Comparison of ENCODE assay signal across 8 mouse cellular contexts in the genomic region with DNA sequence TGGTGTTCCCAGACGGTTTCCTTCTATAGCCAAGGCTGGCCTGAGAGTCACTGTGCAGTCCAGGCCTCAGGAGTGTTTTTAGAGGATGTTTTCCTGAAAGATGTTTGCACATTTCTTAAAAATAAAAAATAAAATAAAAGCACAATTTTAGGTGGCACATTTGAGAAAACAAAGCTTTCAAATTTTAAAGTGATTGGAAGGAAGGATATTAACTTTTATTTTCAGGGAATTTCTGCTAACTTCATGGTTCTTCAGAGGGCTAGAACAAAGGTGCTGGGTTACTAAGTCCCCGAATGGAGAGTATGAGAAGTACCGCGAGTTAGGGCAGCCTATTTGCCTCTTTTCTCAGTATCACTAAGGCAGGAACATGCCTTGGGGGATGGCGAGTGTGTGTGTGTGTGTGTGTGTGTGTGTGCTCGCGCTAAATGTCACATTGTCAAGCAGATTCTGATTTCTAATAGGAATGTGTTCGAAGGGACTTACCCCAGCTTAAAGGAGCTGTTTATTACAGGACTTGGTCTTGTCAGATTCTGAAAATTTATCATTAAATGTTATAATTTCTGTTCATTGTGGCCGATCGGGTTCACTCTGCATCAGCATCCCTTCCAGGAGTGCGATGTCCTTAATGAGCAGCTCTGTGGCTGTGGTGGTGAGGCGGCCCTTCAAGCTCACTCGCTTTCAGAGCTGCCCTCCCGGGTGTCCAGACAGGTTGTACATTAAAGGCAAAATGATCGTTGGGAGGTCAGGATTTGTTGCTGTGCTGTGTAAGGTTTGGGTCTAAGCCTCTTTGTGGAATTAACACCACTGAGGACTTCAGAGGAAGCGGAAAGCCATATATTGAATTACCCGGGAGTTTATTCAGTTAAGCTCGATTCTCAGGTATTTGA. TPM values are rescaled to one million over a fixed set of nuclear protein-coding genes. Genes with fewer than 3 reads are reported as not detected.
DNase-seq lines count a peak whose midpoint lies in the region; ATAC-seq and TF ChIP-seq lines count a peak whose summit lies in the region.

No protein-coding gene starts in this region.

- H3K27ac ChIP-seq in layer of hippocampus, adult 2 months, result peak overlapping the region; percentile 98
- H3K27ac ChIP-seq in heart, embryonic 12.5 days (ENCODE audit: poor library complexity, severe bottlenecking), result peak overlapping the region; percentile 99
- H3K27ac ChIP-seq in liver, embryonic 15.5 days (replicated peaks), result no peak overlapping the region

- no peak for TF ChIP-seq CTCF in layer of hippocampus, adult 2 months (conservative IDR thresholded peaks at IDR 0.05)

- peak overlapping the region; percentile 99 for H3K9ac ChIP-seq in heart, embryonic 12.5 days
- 0 out of 2 replicates have a peak overlapping the region, but pooled peaks have one; percentile 58 for H3K9ac ChIP-seq in liver, embryonic 15.5 days

- DNase-seq in layer of hippocampus, adult 2 months (ENCODE audit: low spot score in 2 of 2), result no peak
- no peak for DNase-seq in layer of hippocampus, postnatal 14 days (ENCODE audit: low spot score in 2 of 2)
- peak; percentile 15 for DNase-seq in ZHBTc4 (ENCODE audit: low read depth, low spot score)
- DNase-seq in spleen, postnatal 36 days (ENCODE audit: low spot score in 2 of 2), result no peak
- DNase-seq in layer of hippocampus, adult 8-10 months (ENCODE audit: low spot score in 2 of 2), result no peak

- H3K4me1 ChIP-seq in heart, embryonic 12.5 days (replicated peaks), result peaks cover 54% of the 10 kb centered on the region
- peaks cover 24% of the 10 kb centered on the region for H3K4me1 ChIP-seq in liver, embryonic 15.5 days (replicated peaks)

- H3K36me3 ChIP-seq in heart, embryonic 12.5 days, result no peaks in the 10 kb centered on the region
- H3K36me3 ChIP-seq in liver, embryonic 15.5 days (replicated peaks), result no peaks in the 10 kb centered on the region

- H3K9me3 ChIP-seq in heart, embryonic 12.5 days (replicated peaks), result no peaks in the 10 kb centered on the region
- H3K9me3 ChIP-seq in liver, embryonic 15.5 days (replicated peaks), result no peaks in the 10 kb centered on the region

- H3K27me3 ChIP-seq in heart, embryonic 12.5 days (replicated peaks), result no peaks in the 10 kb centered on the region
- H3K27me3 ChIP-seq in liver, embryonic 15.5 days, result peaks cover 60% of the 10 kb centered on the region

- H3K4me3 ChIP-seq in layer of hippocampus, adult 2 months, result peak overlapping the region; percentile 96
- H3K4me3 ChIP-seq in heart, embryonic 12.5 days, result peak overlapping the region; percentile 96
- H3K4me3 ChIP-seq in liver, embryonic 15.5 days (replicated peaks), result peak overlapping the region; percentile 68

- no peak for ATAC-seq in heart, embryonic 12.5 days (ENCODE audit: insufficient number of reproducible peaks, low FRiP score)
- no peak for ATAC-seq in liver, embryonic 15.5 days (ENCODE audit: insufficient read depth)
- no peak for ATAC-seq in frontal cortex, adult (ENCODE audit: low TSS enrichment)

- H3K4me2 ChIP-seq in heart, embryonic 12.5 days, result peak overlapping the region; percentile 75
- peak overlapping the region; percentile 86 for H3K4me2 ChIP-seq in liver, embryonic 15.5 days

- 20% methylated on average over 18 of the region's 18 CpGs for WGBS in heart, embryonic 12.5 days
- WGBS in liver, embryonic 15.5 days (ENCODE audit: insufficient replicate concordance), result 40% methylated on average over 18 of the region's 18 CpGs

RNA-seq across cellular contexts. Expression of gene Pcnx, which starts 1.6 kb away (rescaled TPM):
- 100 to 1,000 TPM; 110 to 112 TPM for total RNA-seq in layer of hippocampus, adult 2 months (2021)
- total RNA-seq in layer of hippocampus, postnatal 14 days (2021), result 100 to 1,000 TPM in 1 of 2 experiments, 10 to 100 TPM in 1; 97.4 to 115 TPM
- 17.8 and 19.1 TPM in 2 replicates for polyA plus RNA-seq in heart, embryonic 12.5 days (2016; fragmentation: Nextera tagmentation; extraction: Ambion mirVana)
- 1.0 and 1.3 TPM in 2 replicates for polyA plus RNA-seq in liver, embryonic 15.5 days (2015; fragmentation: Nextera tagmentation; extraction: Ambion mirVana)
- total RNA-seq in layer of hippocampus, adult 8-10 months (2022), result 100 to 1,000 TPM in 3 of 4 experiments, 10 to 100 TPM in 1; 97.3 to 114 (median 106) TPM
